Mouse (Mus musculus) urinary bladder, postnatal 0 days (tissue): ENCODE measurements around the gene Spred2. TPM values are rescaled to one million over a fixed set of nuclear protein-coding genes. Genes with fewer than 3 reads are reported as not detected.

Source experiments
- polyA plus RNA-seq: library from polyadenylated mRNA; unstranded; fragments of >200 nt; fragmentation: Nextera tagmentation; extraction: Ambion mirVana; gene quantifications from 2 replicates; pipeline ENCODE4 v1.2.1, GENCODE M21; 2015

Spred2 gene
- polyA plus RNA-seq = 5.5 and 6.7 TPM in 2 replicates

GRCm38 (mm10) chr11:19923888-19924756 lies at the start of gene Spred2:
Gene Spred2 (plus strand): TSS chr11:19924375.

Other genes with a start within 250 kb of the Spred2 start
- 86.2 and 100 TPM in 2 replicates for gene Actr2, start 188.5 kb downstream of the Spred2 start, polyA plus RNA-seq